Mouse (Mus musculus) retina, postnatal 7 days (tissue): ENCODE measurements at regions not wholly inside any gene's neighbourhood (a gene's known extent, or its start where the extent isn't known, plus 50 kb on each side); places are given as distances from the start of the nearest gene placed in this dataset.
"Not testable (repeated sequence)": the region's sequence is repeated elsewhere in the genome, so short reads cannot be mapped to it uniquely, and the experiment has no call there.

Experiments used
- DNase-seq: peaks from one replicate; pipeline ENCODE4 v3.0.0-alpha.2; 2012; ENCODE audit warnings: low read depth, low spot score

DNA sequence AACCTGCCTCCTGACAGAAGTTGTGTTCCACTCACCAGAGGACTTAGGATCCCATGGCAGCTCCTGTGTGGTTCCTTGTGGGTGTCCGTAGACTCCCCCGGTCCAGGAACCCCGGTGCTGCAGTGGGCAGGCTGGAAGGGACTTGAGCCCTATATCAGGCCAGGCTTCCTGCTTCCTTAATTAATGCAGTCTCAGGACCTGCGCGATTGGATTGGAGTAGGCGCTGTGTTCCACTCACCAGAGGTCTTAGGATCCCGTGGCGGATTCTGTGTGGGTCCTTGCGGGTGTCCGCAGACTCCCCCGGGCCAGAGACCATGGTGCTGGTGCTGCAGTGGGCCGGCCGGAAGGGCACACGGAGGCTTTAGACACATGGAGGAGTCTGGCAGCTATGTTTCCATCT lies 288.7 kb downstream of the Fut8 start:
- DNase-seq: not testable (repeated sequence)

DNA sequence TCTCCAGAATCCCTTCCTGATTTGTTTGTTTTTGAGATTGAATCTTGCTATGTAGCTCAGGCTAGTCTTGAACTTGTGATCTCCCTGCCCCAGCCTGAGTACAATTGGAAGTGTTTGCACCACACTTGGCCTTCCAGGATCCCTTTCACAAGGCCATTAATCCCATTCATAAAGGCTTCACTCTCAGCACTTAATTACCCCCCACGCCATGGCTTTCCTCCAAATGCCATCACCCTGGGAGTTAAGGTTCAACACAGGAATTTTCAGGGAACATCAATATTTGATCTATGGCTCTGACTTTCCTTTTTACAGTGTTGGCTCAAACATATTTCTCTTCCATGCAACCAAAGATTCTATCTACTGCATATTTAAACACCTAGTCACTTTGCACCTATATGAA lies 289.6 kb downstream of the Fut8 start:
- DNase-seq: no peak

DNA sequence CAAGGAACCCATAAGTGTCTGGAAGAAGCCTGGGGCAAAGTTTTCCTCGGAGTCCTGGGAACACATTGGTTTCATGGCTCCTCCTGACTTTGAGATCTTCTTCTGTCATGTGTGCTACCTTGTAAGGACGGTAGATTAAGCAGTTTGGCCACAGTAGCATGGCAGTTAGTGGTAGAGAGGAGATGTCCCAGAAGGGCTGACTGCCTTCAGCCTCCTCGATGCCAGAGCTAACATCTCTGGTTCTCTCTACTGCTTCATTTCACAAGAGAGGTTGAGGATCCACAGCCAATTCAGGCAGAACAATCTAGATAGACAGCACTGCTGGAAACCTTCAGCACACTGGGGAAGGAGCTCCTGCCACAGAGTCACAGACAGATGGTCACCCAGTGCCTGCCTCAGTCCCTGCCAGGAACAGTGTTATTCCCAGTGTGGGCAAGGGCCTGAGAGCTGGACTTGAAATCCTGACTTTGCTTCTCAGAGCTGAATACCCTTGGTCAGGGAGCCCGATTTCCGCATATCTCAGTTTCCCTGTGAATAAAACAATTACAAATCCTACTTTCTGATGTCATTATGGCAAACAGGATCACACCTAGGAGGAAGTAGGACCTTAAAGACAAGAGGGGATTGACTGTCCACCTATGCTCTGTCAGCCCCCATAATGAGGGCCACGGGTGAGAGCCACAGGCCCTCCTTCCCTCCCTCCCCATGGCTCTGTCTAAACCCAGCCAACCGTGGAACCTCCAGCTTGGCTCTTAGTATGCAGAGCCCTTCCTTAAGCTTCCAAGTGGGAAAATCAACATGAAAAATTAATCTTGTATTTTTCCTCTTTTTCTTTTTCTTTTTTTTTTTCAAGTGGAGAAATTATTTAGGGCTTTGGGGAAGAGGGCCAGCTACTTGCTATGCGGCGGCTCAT lies 290.3 kb downstream of the Fut8 start:
- DNase-seq: no peak

DNA sequence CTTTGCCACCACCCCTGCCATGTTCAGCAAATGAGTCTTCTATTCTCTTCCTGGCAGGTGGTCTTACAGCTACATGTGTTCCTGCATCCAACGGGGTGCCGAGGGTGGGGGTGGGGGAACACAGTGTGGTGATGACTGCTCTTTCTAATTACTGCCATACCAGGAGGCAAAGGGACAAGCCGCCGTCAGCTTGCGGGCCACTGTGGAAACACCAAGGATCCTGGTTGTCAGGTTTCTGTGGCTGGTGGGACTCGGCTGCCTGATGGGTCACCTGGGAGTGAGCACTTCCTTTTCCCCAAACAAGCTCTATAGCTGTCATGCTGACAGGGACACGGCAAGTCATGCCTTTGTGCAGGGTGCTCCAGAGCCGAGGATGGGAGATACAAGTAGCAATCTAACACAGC lies 290.9 kb downstream of the Fut8 start:
- DNase-seq: no peak

DNA sequence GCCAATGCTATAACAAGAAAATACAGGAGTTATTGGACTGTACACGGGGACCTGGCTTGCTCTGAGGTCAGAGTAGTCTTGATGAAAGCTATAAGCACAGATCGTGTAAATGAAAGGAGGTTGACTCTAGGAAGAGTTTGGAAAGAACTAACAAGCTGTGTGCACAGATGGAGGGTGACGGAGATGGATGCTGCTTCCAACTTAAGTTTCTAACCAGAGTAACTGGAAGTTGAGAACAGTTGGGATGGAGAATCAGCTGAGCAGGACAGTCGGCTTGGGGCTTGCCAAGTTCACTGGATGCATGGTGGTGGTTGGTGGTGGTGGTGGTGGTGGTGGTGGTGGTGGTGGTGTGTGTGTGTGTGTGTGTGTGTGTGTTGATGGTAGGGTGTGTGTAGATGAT lies 291.5 kb downstream of the Fut8 start:
- no peak for DNase-seq

DNA sequence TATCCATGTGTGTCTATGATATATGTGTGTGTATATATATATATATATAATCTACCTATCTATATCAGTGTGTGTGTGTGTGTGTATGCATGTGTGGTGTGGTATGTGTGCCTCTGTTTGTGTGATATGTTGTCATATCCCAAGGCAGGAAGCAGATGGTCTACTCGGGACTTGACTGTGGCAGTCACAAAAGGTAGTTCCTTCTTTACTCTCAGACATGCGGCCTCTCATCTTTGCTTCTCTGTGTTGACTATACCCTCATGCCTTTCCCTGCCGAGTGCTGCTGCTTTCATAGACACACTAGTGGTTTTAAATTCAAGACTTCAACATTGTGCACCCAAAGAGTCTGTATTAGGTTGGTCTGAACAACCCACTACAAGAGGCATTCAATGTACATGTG lies 292.0 kb downstream of the Fut8 start:
- no peak for DNase-seq

DNA sequence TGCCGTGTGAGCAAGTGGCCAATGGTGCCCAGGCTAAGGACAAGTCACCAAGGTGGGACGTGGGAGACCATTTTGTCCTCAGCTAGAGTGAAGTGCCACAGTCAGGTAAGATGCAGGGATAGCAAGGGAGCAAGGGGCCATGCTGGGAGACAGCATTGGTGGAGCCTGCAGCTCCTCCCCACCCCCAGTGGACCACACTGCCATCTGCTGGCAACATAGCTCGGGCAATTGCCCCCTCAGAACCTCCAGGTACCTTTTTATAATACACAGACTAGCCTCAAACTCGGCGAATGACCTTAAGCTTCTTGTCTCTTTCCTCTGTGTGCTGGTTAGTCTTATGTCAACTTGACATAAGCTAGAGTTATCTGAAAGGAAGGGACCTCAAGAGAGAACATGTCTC lies 293.4 kb downstream of the Fut8 start:
- no peak for DNase-seq

DNA sequence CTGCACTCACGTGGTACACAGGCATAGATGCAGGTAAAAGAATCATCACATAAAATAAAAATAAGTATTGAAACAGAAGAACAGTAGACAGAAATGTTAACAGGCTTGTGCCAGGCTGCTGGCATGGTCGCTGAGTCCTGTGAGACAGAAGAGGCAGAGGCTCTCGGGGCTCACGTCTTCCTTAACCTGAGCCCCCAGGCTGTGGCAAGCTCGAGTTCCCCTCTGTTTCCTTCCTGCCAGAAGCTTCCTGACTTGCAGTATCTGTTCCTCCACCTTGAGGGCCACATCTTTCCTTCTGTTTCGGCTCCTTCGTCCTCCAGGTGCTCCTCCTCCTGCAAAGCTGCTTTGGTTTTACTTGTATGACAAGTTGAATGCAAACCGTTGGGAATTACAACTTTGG lies 294.6 kb downstream of the Fut8 start:
- no peak for DNase-seq

DNA sequence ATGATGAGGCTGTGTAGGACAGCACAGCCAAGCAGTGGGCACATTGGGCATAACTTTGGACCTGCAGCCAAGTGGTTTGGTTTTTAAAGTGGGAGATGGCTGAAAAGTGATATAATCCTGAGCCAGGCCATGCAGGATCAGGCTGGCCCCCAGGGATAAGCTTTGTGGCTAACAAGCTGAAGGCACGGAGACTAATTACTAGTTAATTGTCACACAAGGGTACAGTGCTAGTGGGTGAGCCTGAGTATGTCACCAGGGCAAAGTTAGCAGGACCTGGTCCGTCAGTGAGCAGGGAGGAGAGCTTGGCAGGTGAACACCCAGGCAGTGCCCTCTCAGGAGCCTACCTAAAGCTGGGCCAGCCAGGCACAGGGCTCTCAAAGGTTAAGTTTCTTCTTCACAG lies 295.7 kb downstream of the Fut8 start:
- DNase-seq: no peak

DNA sequence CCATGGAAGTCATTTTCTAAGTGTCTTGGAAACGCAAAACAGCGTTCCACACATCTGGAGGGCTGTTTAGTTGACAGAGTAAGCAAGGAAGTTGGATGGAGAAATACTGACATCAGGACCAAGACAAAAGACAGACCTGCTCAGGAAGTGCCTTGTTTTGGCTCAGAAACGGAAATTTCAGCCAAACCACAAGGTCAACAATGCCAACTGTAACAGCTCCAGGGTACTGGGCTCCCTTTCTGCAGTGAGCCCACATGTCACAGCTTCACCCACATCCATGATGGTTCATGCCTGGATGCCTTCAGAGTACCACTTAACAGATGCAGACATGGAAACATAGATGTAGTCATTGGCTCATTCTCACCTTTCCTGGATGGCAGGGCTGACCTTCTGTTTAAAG lies 296.2 kb downstream of the Fut8 start:
- DNase-seq: no peak

DNA sequence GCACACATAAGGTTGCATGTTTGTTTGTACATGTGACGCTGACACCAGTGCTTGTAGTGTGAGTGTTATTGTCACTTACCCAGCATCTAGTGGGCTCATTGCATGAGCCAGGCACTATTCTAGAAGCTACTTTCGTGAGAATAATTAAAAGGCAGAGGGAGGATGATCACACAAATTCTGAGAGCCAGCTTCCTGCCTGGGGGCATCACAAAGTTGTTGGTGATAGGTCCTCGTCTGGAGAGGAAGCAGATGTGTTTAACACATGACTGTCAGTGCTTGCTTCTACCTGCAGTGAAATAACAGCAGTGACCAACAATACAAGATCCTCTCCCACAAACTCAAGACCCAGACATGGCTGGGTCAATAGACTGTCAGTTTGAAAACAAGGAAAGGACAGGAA lies 297.2 kb downstream of the Fut8 start:
- DNase-seq: no peak

DNA sequence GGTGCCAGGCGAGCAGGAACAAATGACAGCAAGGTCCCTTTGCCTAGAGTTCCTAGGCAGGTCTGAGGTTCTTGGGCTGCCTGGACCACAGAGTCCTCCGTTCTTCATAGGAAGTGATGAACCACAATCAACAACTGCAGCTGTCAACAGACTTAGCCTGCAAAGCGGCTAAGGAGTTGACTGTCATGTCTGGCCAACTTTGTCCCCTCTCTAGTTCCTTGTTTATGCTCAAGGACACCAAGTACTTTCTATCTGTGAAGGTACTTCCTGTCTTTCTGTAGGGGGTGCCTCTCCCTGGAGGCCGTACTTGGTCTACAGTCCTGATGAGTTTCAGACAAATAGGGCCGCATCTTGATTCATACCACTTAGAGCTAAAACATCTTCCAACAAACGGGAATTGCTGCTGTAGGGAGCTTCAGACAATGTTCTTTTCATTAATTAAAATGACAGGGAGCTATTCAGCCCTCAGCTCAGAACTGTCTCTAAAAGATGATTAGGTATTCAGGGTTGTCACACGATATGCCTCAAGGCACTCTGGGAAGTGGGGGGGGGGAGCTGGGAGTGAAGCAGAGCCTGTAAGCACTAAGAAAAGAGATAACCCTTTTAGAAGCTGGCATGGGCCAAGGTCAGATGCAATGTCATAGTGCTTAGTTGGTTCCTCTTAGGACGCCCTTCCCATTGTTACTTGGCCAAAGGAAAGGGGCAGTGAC lies 299.4 kb downstream of the Fut8 start:
- DNase-seq: no peak

DNA sequence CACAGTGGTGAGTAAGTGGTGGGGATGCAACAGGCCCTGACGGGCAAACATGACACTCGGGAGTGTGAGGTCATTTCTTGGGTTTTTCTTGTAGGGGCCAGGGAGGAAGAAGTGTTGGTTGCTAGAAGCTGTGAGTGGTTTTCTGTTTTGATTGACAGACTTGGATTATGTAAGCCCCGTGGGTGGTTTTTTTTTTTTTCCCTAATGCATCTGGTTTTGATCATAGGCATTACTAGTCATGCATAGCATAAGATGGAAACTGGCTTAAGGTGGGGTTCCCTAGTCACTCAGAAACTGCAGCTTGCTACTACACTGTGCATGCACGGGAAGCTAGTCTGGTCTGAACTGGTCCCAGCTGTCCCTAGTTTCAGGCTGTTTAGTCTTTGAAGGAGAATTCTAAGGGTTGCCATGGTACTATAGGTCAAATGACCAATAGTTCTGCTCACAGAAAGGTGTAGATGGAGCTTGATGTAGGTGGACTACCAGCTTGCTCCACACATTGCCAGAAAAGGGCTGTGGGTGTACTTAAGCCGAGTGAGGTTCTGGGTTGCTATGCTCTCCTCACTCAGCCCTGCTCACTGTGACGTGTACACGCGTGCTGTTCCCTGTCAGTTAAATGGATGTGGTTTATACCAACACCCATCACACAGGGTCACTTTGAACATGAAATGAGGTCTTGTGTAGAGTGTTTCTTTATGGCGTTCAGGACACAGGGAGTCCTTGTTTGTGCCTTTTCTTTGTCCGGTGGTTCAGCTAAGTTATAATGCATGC lies 301.9 kb downstream of the Fut8 start:
- no peak for DNase-seq

DNA sequence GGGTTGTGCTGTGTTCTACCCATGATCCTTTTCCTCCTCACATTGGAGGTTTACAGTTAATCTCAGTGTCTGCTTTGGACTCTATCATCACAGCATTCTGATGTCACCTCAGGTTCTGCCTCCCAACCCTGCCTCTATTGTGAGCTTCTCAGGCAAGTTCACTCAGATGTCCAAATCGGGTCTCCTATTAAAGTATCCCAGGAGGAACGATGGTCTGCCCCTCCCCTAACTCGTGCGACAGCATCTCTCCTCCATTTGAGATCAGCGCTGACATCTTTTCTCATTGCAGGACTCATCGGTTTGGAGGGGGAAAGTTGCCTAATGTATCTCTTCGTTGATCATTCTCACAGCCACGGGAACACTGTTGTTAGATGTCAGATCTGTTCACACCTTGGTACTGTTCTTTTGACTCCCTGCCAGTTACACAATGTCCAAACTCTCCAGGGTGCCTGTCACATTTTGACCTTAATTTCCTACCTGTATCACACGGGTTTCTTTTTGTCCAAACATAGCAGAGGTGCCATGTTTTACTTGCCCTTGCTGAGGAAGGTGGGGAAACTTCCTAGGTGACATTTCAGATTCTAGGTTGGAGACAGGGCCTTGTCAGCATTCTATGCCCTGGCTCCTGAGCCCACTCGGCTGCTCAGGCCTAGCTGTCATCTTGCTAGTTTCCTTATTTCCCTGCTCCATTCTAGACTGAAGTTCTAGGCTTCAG lies 303.3 kb downstream of the Fut8 start:
- DNase-seq: no peak

DNA sequence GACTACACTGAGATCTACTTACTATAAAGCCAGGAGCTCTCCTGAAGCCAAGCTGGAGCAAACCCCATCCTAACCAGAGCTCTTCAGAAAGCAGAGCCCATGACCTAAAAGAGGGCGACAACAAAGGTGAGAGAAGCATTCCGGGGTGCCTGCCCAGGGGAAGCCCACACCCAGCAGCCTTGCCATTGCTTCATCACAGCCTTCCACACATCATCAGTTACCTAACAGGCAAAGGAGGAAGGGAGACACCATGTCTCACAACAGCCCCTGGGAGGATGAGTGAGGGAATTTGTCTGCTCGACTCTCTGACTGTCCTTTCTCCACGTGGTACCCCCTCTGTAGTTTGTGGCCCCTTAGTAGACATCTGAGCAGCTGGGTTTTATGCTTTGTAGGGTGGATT lies 303.9 kb downstream of the Fut8 start:
- no peak for DNase-seq

DNA sequence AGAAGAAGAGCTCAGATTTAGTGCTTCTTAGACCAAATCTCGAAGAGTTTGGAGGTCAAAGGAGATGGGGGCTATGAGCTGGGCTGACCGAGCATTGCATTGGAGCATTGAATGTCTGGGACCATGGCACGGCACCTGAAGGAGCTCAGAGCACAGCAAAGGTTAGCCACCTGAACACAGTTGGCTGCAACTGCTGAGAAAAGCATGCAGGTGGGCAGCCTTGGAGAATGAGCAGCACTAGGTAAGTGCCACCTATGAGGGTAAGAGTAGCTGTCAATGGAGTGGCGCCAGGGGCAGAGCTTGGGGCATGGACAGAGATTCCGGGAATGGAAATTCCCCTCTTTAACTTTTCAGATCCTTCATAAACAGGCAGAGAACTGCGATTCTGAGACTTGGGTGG lies 305.7 kb downstream of the Fut8 start:
- DNase-seq: no peak

DNA sequence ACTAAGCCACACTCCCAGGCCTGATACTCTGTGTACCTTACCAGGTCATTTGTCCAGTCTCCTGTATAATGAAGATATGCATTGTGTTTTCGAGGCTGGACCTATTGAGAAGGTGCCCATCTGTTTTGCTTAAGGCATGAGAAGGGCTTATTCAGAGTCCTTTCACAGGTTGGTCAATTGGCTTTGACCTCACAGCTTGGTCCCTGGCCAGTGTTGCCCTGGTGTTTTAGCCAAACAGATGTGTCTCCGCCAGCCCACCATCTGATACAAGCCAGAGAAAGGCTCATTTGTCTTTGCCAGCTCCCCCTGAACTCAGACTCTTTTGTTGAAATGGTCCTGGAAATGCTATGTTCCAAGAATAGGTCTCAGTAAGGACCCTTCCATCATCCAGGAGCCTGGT lies 308.2 kb downstream of the Fut8 start:
- DNase-seq: no peak

DNA sequence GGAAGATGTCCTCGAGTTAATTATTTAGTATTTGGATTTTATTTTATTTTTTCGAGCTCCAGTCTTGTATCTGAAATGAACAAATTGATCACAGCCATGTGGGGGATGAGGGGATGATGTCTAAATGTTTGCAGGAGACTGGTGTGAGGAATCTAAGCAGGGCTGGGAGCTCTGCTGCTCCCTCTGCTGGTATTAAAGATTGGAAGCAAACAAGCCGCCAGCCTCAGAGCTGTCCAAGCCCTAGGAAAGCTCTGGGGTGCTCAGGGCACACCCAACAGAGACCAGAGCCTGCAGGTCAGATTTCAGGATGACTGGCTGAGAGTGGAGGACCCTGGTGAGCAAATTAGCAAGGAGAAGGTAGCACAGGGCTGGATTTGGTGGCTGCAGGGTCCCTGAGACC lies 330.4 kb downstream of the Fut8 start:
- DNase-seq: peak; percentile 20

DNA sequence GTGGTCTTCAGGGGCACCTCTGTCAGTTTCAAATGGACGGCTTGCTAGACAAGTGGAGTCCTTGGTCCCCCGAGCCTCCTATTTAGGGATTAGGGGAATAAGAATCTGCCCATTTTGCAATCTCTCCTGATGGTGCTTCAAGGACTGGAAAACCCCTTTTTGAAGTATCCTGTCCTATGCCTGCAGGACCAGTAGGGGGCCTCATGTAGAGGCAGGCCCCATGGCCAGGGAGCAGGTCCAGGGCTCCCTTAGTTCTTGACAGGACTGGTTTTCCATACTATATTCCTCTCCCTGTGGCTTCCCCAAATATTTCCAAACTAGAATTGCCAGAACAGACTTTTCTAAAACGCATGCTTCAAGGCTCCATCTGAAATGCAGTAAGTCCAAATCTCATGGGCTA lies 332.6 kb downstream of the Fut8 start:
- DNase-seq: no peak

DNA sequence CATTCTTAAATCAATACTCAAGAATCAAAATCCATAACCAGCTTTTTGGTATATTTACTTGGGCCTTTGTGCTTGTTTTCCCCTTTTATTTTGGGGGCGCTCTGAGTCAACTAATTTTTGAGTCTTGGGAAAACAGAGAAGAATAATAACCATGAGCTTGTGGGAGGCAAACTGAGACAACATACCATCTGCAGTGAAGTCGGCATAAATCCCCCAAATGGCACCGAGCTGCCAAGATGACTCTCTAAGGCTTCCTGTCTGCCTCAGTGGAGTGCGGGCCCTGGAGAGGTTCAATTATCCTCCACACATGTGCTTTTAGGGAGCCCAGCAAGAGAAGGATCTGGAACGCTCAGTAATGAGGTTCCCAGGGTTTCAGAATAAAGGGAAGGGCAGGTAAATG lies 333.1 kb downstream of the Fut8 start:
- DNase-seq: no peak

DNA sequence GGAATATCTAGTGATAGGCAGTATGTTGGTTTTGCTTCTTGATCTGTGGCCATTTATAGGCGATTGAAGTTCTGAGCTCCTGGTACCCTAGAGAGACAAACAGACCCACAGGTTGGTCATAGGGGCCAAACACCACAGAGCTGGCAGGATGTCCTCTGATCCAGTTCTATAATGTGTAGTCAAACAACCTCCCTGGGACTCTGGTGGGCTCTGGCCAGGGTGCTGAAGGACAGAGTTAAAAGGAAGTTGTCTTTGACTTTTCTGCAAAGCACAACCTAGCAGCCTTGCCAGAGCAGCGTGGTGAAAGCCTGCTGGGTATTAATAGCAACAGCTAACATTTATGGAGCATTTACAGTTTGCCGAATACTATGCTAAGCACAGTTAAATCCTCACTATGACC lies 337.1 kb downstream of the Fut8 start:
- DNase-seq: no peak

DNA sequence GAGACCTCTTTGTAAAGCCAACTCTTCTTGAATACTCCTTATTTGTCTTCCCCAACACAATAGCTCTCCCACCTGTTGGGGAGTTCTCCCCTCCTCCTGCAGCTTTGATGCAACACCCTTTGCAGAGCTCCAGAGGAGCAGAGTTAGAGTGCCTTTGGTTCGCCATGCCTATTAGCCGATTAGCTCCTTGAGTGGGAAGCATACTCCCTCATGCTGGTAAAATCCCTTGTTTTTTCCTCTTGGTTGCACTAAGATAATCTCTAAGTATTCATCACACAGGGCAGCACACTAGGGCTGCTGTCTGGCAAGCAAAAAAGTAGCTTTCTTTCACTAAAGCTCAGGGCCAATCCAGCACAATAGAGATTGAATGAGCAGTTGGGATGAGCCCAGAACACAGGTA lies 350.4 kb downstream of the Fut8 start:
- DNase-seq: no peak
